Mouse (Mus musculus): Measurements from ENCODE around the gene Gm3404. TPM values are rescaled to one million over a fixed set of nuclear protein-coding genes. Genes with fewer than 3 reads are reported as not detected.
"Not testable (repeated sequence)": the region's sequence is repeated elsewhere in the genome, so short reads cannot be mapped to it uniquely, and the experiment has no call there.

The Gm3404 gene
- total RNA-seq (2014; rRNA removed; ENCODE audit: low replicate concordance) (not detected in 2 replicates), polyA plus RNA-seq (2015; fragmentation: Nextera tagmentation; extraction: Ambion mirVana) (not detected in 2 replicates)

DNA sequence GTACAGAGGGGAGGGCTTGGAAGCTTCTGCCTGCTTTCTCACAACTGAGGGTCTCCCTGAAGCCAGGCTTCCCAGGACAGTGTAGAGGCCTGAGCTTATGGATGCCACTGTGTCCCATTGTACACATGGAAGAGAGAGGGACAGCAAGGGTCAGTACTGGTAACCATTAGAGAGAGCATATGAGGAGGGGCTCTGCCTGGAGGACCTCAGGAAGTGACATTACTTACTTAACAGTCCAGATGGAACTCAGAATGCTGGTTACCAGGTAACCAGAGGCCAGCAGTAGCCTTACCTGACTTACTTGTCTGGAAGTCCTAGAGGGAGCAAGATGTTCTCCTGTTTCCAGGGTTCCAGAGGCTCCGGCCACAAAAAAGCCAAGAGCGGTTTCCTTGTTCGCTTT, at the start of gene Gm3404:
Gene Gm3404 (plus strand): TSS at position 301 of the 400 bp plus-strand sequence.
- H3K27me3 ChIP-seq (ENCODE audit: control insufficient read depth, insufficient read depth, low read length); H3K9ac ChIP-seq (replicated peaks; ENCODE audit: low read depth, low read length); H3K4me2 ChIP-seq (ENCODE audit: low read depth, low read length); H3K36me3 ChIP-seq (replicated peaks; ENCODE audit: control insufficient read depth, insufficient read depth, low read length); ATAC-seq (ENCODE audit: insufficient read depth, low read depth); DNase-seq (ENCODE audit: low spot score); H3K9me3 ChIP-seq (replicated peaks; ENCODE audit: control insufficient read depth, low read length); H3K4me1 ChIP-seq (ENCODE audit: control insufficient read depth, insufficient read depth); H3K4me3 ChIP-seq (ENCODE audit: low read depth, low read length); H3K27ac ChIP-seq (ENCODE audit: low read depth): not testable (repeated sequence)
- no CpG with 5 or more reads among the region's 3 CpGs for WGBS

DNA sequence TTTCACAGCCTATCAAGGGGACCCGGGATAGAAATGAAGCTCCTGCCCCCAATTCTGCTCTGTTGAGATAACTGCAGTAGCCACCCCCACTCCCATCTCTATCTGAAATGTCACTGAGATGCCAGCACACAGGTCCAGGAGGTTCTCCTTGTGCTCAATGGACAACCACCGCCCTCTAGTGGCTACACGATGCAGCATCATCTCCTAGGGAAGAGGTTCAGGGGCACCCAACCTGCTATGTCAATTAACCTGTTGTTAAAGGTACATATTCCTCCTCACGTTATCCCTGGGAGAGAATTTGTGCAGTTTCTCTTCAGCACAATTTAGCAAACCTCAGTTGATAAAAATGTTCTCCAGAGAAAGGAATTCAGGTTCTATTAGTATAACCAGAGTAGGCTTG, 46.0 kb upstream of the Gm3404 start:
- not testable (repeated sequence) for H3K4me2 ChIP-seq (ENCODE audit: low read depth, low read length); H3K9ac ChIP-seq (replicated peaks; ENCODE audit: low read depth, low read length); H3K4me1 ChIP-seq (ENCODE audit: control insufficient read depth, insufficient read depth); H3K4me3 ChIP-seq (ENCODE audit: low read depth, low read length); DNase-seq (ENCODE audit: low spot score); H3K27ac ChIP-seq (ENCODE audit: low read depth); ATAC-seq (ENCODE audit: insufficient read depth, low read depth); H3K27me3 ChIP-seq (ENCODE audit: control insufficient read depth, insufficient read depth, low read length); H3K9me3 ChIP-seq (replicated peaks; ENCODE audit: control insufficient read depth, low read length); H3K36me3 ChIP-seq (replicated peaks; ENCODE audit: control insufficient read depth, insufficient read depth, low read length)
- 6% methylated on average over 4 of the region's 4 CpGs for WGBS
- peak; percentile 53 for TF ChIP-seq CTCF (IDR thresholded peaks at IDR 0.05; ENCODE audit: low read depth)

GRCm38 (mm10) chr5:146481665-146482064, 43.9 kb upstream of the Gm3404 start, which contains the start of gene Gm6408:
Gene Gm6408 (plus strand): TSS chr5:146481965.
- not testable (repeated sequence) for H3K27ac ChIP-seq (ENCODE audit: low read depth); H3K9ac ChIP-seq (replicated peaks; ENCODE audit: low read depth, low read length); DNase-seq (ENCODE audit: low spot score); H3K4me3 ChIP-seq (ENCODE audit: low read depth, low read length); H3K36me3 ChIP-seq (replicated peaks; ENCODE audit: control insufficient read depth, insufficient read depth, low read length); H3K27me3 ChIP-seq (ENCODE audit: control insufficient read depth, insufficient read depth, low read length); H3K4me1 ChIP-seq (ENCODE audit: control insufficient read depth, insufficient read depth); ATAC-seq (ENCODE audit: insufficient read depth, low read depth); H3K4me2 ChIP-seq (ENCODE audit: low read depth, low read length); H3K9me3 ChIP-seq (replicated peaks; ENCODE audit: control insufficient read depth, low read length)
- no CpG with 5 or more reads among the region's 3 CpGs for WGBS

DNA sequence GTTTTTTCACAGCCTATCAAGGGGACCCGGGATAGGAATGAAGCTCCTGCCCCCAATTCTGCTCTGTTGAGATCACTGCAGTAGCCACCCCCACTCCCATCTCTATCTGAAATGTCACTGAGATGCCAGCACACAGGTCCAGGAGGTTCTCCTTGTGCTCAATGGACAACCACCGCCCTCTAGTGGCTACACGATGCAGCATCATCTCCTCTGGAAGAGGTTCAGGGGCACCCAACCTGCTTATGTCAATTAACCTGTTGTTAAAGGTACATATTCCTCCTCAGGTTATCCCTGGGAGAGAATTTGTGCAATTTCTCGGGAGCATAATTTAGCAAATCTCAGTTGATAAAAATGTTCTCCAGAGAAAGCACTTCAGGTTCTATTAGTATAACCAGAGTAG, 36.6 kb upstream of the Gm3404 start:
- H3K4me1 ChIP-seq (ENCODE audit: control insufficient read depth, insufficient read depth); H3K4me3 ChIP-seq (ENCODE audit: low read depth, low read length); H3K4me2 ChIP-seq (ENCODE audit: low read depth, low read length); H3K9ac ChIP-seq (replicated peaks; ENCODE audit: low read depth, low read length); ATAC-seq (ENCODE audit: insufficient read depth, low read depth); DNase-seq (ENCODE audit: low spot score); H3K27ac ChIP-seq (ENCODE audit: low read depth); H3K36me3 ChIP-seq (replicated peaks; ENCODE audit: control insufficient read depth, insufficient read depth, low read length); H3K27me3 ChIP-seq (ENCODE audit: control insufficient read depth, insufficient read depth, low read length); H3K9me3 ChIP-seq (replicated peaks; ENCODE audit: control insufficient read depth, low read length): not testable (repeated sequence)
- 6% methylated on average over 3 of the region's 4 CpGs for WGBS
- peak; percentile 20; the same call in 1 of the 2 replicates for TF ChIP-seq CTCF (IDR thresholded peaks at IDR 0.05; ENCODE audit: low read depth)

- not testable (repeated sequence) for H3K4me2 ChIP-seq (ENCODE audit: low read depth, low read length); ATAC-seq (ENCODE audit: insufficient read depth, low read depth); DNase-seq (ENCODE audit: low spot score); H3K36me3 ChIP-seq (replicated peaks; ENCODE audit: control insufficient read depth, insufficient read depth, low read length); H3K9me3 ChIP-seq (replicated peaks; ENCODE audit: control insufficient read depth, low read length); H3K27me3 ChIP-seq (ENCODE audit: control insufficient read depth, insufficient read depth, low read length); H3K4me3 ChIP-seq (ENCODE audit: low read depth, low read length); H3K9ac ChIP-seq (replicated peaks; ENCODE audit: low read depth, low read length); H3K4me1 ChIP-seq (ENCODE audit: control insufficient read depth, insufficient read depth); H3K27ac ChIP-seq (ENCODE audit: low read depth)
- no CpG with 5 or more reads among the region's 5 CpGs for WGBS
Measured at GRCm38 (mm10) chr5:146491063-146491462, 34.5 kb upstream of the Gm3404 start, which contains the start of gene Gm6370. Gene Gm6370 (plus strand): TSS chr5:146491363.

DNA sequence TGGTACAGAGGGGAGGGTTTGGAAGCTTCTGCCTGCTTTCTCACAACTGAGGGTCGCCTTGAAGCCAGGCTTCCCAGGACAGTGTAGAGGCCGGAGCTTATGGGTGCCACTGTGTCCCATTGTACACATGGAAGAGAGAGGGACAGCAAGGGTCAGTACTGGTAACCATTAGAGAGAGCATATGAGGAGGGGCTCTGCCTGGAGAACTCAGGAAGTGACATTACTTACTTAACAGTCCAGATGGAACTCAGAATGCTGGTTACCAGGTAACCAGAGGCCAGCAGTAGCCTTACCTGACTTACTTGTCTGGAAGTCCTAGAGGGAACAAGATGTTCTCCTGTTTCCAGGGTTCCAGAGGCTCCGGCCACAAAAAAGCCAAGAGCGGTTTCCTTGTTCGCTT, 23.5 kb upstream of the Gm3404 start, which contains the start of gene 4930449I24Rik:
Gene 4930449I24Rik (plus strand): TSS at position 301 of the 400 bp plus-strand sequence.
- not testable (repeated sequence) for H3K27me3 ChIP-seq (ENCODE audit: control insufficient read depth, insufficient read depth, low read length); DNase-seq (ENCODE audit: low spot score); H3K9ac ChIP-seq (replicated peaks; ENCODE audit: low read depth, low read length); H3K4me2 ChIP-seq (ENCODE audit: low read depth, low read length); ATAC-seq (ENCODE audit: insufficient read depth, low read depth); H3K4me1 ChIP-seq (ENCODE audit: control insufficient read depth, insufficient read depth); H3K36me3 ChIP-seq (replicated peaks; ENCODE audit: control insufficient read depth, insufficient read depth, low read length); H3K27ac ChIP-seq (ENCODE audit: low read depth); H3K4me3 ChIP-seq (ENCODE audit: low read depth, low read length); H3K9me3 ChIP-seq (replicated peaks; ENCODE audit: control insufficient read depth, low read length)
- WGBS = no CpG with 5 or more reads among the region's 5 CpGs

- H3K36me3 ChIP-seq (replicated peaks; ENCODE audit: control insufficient read depth, insufficient read depth, low read length); H3K4me1 ChIP-seq (ENCODE audit: control insufficient read depth, insufficient read depth); H3K9me3 ChIP-seq (replicated peaks; ENCODE audit: control insufficient read depth, low read length); H3K4me2 ChIP-seq (ENCODE audit: low read depth, low read length); H3K9ac ChIP-seq (replicated peaks; ENCODE audit: low read depth, low read length); H3K4me3 ChIP-seq (ENCODE audit: low read depth, low read length); H3K27ac ChIP-seq (ENCODE audit: low read depth); ATAC-seq (ENCODE audit: insufficient read depth, low read depth); DNase-seq (ENCODE audit: low spot score); H3K27me3 ChIP-seq (ENCODE audit: control insufficient read depth, insufficient read depth, low read length): not testable (repeated sequence)
- no CpG with 5 or more reads among the region's 5 CpGs for WGBS
Measured at GRCm38 (mm10) chr5:146513823-146514222, 11.8 kb upstream of the Gm3404 start, which contains the start of gene Gm3402. Gene Gm3402 (plus strand): TSS chr5:146514123.

DNA sequence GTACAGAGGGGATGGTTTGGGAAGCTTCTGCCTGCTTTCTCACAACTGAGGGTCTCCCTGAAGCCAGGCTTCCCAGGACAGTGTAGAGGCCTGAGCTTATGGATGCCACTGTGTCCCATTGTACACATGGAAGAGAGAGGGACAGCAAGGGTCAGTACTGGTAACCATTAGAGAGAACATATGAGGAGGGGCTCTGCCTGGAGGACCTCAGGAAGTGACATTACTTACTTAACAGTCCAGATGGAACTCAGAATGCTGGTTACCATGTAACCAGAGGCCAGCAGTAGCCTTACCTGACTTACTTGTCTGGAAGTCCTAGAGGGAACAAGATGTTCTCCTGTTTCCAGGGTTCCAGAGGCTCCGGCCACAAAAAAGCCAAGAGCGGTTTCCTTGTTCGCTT, 11.7 kb downstream of the Gm3404 start, which contains the start of gene Gm3409:
Gene Gm3409 (plus strand): TSS at position 301 of the 400 bp plus-strand sequence.
- H3K9ac ChIP-seq (replicated peaks; ENCODE audit: low read depth, low read length); H3K4me2 ChIP-seq (ENCODE audit: low read depth, low read length); H3K27ac ChIP-seq (ENCODE audit: low read depth); H3K4me3 ChIP-seq (ENCODE audit: low read depth, low read length); H3K27me3 ChIP-seq (ENCODE audit: control insufficient read depth, insufficient read depth, low read length); H3K4me1 ChIP-seq (ENCODE audit: control insufficient read depth, insufficient read depth); DNase-seq (ENCODE audit: low spot score); ATAC-seq (ENCODE audit: insufficient read depth, low read depth); H3K36me3 ChIP-seq (replicated peaks; ENCODE audit: control insufficient read depth, insufficient read depth, low read length); H3K9me3 ChIP-seq (replicated peaks; ENCODE audit: control insufficient read depth, low read length): not testable (repeated sequence)
- WGBS = 79% methylated on average over 2 of the region's 3 CpGs

- not testable (repeated sequence) for H3K9ac ChIP-seq (replicated peaks; ENCODE audit: low read depth, low read length); H3K4me3 ChIP-seq (ENCODE audit: low read depth, low read length); H3K4me2 ChIP-seq (ENCODE audit: low read depth, low read length); H3K4me1 ChIP-seq (ENCODE audit: control insufficient read depth, insufficient read depth); H3K27ac ChIP-seq (ENCODE audit: low read depth); H3K9me3 ChIP-seq (replicated peaks; ENCODE audit: control insufficient read depth, low read length); DNase-seq (ENCODE audit: low spot score); ATAC-seq (ENCODE audit: insufficient read depth, low read depth); H3K36me3 ChIP-seq (replicated peaks; ENCODE audit: control insufficient read depth, insufficient read depth, low read length); H3K27me3 ChIP-seq (ENCODE audit: control insufficient read depth, insufficient read depth, low read length)
- WGBS = no CpG with 5 or more reads among the region's 3 CpGs
Measured at GRCm38 (mm10) chr5:146555836-146556235, 30.2 kb downstream of the Gm3404 start, which contains the start of gene Gm3415. Gene Gm3415 (plus strand): TSS chr5:146556136.
